Mouse (Mus musculus) midbrain, embryonic 13.5 days (tissue): ENCODE results near the gene Hspa1b. TPM values are rescaled to one million over a fixed set of nuclear protein-coding genes. Genes with fewer than 3 reads are reported as not detected.
A peak's percentile ranks its signal among the peaks of the same experiment; 100 is the strongest.
"Not testable (repeated sequence)": the region's sequence is repeated elsewhere in the genome, so short reads cannot be mapped to it uniquely, and the experiment has no call there.

Experiments used
- ATAC-seq: fragments of 200-750 bp; cut with Nextera tagmentation; 2 replicates; pipeline ENCODE4 v1.8.0; 2017; ENCODE audit warnings: mild to moderate bottlenecking, moderate TSS enrichment, moderate library complexity
- H3K27ac ChIP-seq: fragments of 300-500 bp; sonication (generic); 2 replicates; pipeline ENCODE4 v1.5.1; 2015; ENCODE audit warnings: inconsistent platforms, mild to moderate bottlenecking, moderate library complexity
- H3K27me3 ChIP-seq: fragments of 300-500 bp; sonication (generic); 2 replicates; pipeline ENCODE4 v1.6.1; 2015; ENCODE audit warnings: mild to moderate bottlenecking, inconsistent platforms
- H3K36me3 ChIP-seq: fragments of 300-500 bp; sonication (generic); 2 replicates; pipeline ENCODE4 v1.6.1; 2015; ENCODE audit warnings: mild to moderate bottlenecking, inconsistent platforms
- H3K4me1 ChIP-seq: fragments of 300-500 bp; sonication (generic); replicated peaks from 2 replicates; pipeline ENCODE4 v1.6.1; 2015; ENCODE audit warnings: inconsistent platforms
- H3K4me2 ChIP-seq: fragments of 300-500 bp; sonication (generic); replicated peaks from 2 replicates; pipeline ENCODE4 v1.6.1; 2015; ENCODE audit warnings: moderate library complexity, mild to moderate bottlenecking, inconsistent platforms
- H3K4me3 ChIP-seq: fragments of 300-500 bp; sonication (generic); replicated peaks from 2 replicates; pipeline ENCODE4 v1.5.1; 2015; ENCODE audit warnings: mild to moderate bottlenecking, inconsistent platforms
- H3K9ac ChIP-seq: fragments of 300-500 bp; sonication (generic); replicated peaks from 2 replicates; pipeline ENCODE4 v1.6.1; 2015; ENCODE audit warnings: mild to moderate bottlenecking, inconsistent platforms
- H3K9me3 ChIP-seq: fragments of 300-500 bp; sonication (generic); 2 replicates; pipeline ENCODE4 v1.6.1; 2016; ENCODE audit warnings: mild to moderate bottlenecking, inconsistent platforms
- WGBS: fragments of 180-500 bp; shearing (Covaris S2); methylation state at CpG from one replicate; pipeline ENCODE4 v1.1.7; 2015; 5-methylcytosine and 5-hydroxymethylcytosine counted together
- polyA plus RNA-seq: library from polyadenylated mRNA; unstranded; fragments of >200 nt; fragmentation: Nextera tagmentation; extraction: Ambion mirVana; gene quantifications from 2 replicates; pipeline ENCODE4 v1.2.1, GENCODE M21; 2015

Hspa1b gene
- polyA plus RNA-seq, 1 experiment from 2014 or later: 0.11 TPM

DNA sequence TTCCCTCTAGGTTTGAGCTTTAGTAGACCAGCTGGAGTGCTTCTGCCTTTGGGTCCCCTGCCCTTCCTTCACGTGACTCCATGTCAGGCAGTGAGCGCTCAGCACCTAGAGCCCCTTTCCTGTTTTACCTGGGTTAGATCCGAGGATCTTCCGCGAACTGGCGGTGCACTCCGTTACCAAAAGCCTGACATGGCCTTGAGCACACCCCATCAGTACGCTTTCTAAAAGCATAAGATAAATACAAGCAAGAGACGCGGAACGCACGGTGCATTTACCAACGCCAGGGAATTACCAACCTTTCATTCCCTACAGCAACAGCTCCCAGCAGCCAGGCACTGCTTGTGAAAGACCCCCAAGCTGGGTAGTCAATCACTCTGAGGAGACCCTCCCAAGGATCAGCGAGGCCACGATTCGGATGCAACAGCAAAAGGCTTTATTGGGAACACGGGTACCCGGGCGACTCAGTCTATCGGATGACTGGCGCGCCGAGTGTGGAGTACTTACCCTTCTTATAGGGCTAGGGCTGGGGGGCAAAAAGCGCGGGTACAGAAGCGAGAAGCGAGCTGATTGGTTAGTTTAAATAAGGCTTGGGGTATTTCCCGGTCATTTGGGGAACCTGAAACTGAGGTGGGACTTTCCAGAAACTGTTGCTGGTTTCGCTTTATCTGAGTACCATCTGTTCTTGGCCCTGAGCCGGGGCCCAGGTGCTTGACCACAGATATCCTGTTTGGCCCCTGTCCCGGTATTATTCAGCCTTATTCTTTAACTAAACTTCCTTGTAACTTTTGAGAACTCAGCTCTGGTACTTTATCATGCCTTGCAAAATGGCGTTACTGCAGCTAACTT is 41.1 kb upstream of the Hspa1b start:
- H3K4me1 ChIP-seq: peaks cover 46% of the 10 kb centered on the region
- not testable (repeated sequence) for H3K9me3 ChIP-seq, ATAC-seq, H3K27me3 ChIP-seq
- H3K4me3 ChIP-seq: peak overlapping the region; percentile 94
- H3K27ac ChIP-seq: peak overlapping the region; percentile 96; the same call in 1 of the 2 replicates
- 26% methylated on average over 30 of the region's 32 CpGs for WGBS
- peak overlapping the region; percentile 97 for H3K9ac ChIP-seq
- peak overlapping the region; percentile 100 for H3K4me2 ChIP-seq
- H3K36me3 ChIP-seq: peaks cover 14% of the 10 kb centered on the region

DNA sequence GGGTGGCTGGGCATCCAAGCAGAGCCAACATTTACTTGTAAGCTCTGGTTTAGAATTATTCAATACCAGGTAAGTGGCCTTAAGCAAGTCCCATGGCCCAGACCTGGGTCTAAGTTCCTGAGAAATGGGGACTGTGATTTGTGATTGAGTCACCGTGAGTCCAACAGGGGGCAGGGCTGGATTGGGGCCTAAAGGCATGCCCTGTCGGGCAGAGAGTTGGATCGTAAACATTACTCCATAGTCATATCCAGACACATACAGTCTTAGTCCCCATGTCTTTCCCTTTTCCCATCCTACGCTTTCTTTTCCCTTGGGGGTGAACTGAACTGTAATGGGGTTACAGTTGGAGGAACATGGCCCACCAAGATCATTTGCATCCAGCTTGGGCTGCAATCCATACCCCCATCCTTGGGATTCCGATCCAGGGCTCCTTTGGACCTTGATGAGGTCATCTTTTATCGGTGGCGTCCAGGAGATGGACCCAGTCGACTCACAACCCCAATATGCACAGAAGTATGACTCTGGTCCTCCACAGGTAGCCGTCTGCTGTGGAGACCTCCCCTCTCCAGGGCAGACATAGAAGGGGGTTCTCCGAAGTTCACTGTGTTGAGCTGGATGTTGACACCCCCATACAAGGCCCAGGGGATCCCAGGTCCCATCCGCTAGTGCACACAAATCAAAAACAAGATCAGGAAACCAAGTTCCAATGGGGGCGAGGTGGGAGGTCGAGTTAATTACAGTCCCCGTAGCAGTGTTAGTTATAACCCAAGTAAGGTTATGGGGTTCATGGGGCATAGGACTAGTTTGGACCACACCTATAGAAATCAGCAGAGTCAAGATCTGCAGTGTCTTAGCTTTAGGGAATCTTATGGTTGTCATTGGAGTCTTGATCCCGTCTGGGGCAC is 39.7 kb upstream of the Hspa1b start:
- Histone ChIP-seq H3K4me1 (peaks cover 46% of the 10 kb centered on the region), H3K9me3 (no peaks in the 10 kb centered on the region), H3K9ac (no peak overlapping the region), H3K27ac (no peak overlapping the region), H3K4me2 (peak overlapping the region; percentile 51), H3K36me3 (0 out of 2 replicates have a peak, but pooled peaks cover 2% of the 10 kb centered on the region), H3K27me3 (no peaks in the 10 kb centered on the region), H3K4me3 (no peak overlapping the region)
- ATAC-seq: no peak
- WGBS: 94% methylated on average over 15 of the region's 15 CpGs

DNA sequence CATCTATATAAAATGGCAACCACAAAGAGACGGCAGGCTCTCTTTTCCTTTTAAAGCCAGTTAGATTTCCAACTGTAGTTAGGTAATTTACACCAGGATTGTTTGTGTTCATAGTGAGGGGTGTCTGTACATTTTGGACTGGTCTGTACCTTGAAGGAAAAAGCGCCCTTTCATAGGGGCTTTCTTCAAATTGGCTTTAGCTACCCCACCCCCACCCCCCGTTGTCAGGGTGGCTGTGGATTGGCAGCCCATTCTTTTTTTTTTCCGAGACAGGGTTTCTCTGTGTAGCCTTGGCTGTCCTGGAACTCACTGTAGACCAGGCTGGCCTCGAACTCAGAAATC is 38.1 kb upstream of the Hspa1b start:
- peaks cover 31% of the 10 kb centered on the region for H3K4me1 ChIP-seq
- ATAC-seq: no peak
- 89% methylated on average over 5 of the region's 5 CpGs for WGBS
- H3K4me2 ChIP-seq: no peak overlapping the region
- no peaks in the 10 kb centered on the region for H3K27me3 ChIP-seq
- H3K36me3 ChIP-seq: 0 out of 2 replicates have a peak, but pooled peaks cover 2% of the 10 kb centered on the region
- no peaks in the 10 kb centered on the region for H3K9me3 ChIP-seq
- H3K9ac ChIP-seq: no peak overlapping the region
- H3K27ac ChIP-seq: no peak overlapping the region
- H3K4me3 ChIP-seq: no peak overlapping the region

DNA sequence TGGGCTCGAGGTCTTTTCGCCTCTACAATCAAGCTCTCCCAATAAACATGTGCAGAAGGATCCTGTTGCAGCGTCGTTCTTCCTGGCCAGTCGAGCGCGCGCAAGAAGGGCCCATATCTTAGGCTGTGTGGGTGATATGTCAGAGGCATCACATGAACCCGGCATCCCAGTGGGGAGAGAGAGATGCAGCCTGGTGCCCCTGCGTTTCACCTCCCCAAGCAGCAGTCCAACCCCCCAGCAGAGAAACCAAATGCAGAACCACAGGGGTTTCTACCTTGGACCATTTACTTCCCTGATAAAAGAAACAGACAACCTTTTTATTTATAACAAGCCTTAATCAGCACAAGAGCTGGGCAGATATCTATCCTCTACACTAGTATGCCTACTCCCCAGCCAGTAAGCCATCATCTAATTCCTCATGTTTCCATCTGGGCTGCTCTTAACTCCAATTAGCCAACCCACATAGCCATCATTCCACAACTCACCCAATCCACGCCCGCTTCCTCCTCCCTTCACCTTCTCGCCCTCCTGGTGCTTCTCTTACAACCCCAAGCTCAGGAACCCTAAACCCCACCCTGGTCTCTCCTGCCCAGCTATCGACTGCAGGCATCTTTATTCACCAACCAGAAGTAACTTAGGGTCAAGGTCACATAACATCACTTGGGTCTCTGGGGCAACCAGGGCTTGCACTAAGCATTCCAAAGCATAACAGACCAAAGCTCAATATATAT is 37.5 kb upstream of the Hspa1b start:
- 89% methylated on average over 14 of the region's 14 CpGs for WGBS
- Histone ChIP-seq H3K4me1 (peaks cover 26% of the 10 kb centered on the region), H3K27me3 (no peaks in the 10 kb centered on the region), H3K9ac (no peak overlapping the region), H3K4me2 (no peak overlapping the region; the same call in 1 of the 2 replicates), H3K27ac (no peak overlapping the region), H3K36me3 (0 out of 2 replicates have a peak, but pooled peaks cover 2% of the 10 kb centered on the region), H3K9me3 (no peaks in the 10 kb centered on the region), H3K4me3 (no peak overlapping the region)
- ATAC-seq: no peak

DNA sequence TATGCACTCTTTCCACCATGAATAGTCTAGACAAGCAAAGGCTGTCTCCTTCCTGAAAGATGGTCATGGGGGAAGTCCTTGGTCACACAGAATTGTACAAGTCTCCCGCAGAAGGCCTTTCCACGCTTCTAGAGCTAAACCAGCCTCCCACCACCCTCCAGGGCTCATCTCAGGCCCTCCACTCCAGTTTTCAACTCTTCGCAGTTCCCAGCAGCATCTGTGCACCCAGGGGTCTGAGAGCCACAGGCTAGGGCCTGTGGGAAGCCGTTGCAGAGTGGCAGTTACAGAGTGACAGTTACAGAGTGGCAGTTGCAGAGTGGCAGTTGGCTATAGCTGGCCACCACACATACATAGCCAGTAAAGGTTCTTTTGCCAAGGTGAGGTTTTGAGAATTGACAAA is 36.9 kb upstream of the Hspa1b start:
- H3K36me3 ChIP-seq, H3K4me3 ChIP-seq, ATAC-seq, H3K4me2 ChIP-seq, H3K27me3 ChIP-seq, H3K9me3 ChIP-seq, H3K27ac ChIP-seq, H3K9ac ChIP-seq: not testable (repeated sequence)
- 96% methylated on average over 4 of the region's 4 CpGs for WGBS
- H3K4me1 ChIP-seq: peaks cover 23% of the 10 kb centered on the region

DNA sequence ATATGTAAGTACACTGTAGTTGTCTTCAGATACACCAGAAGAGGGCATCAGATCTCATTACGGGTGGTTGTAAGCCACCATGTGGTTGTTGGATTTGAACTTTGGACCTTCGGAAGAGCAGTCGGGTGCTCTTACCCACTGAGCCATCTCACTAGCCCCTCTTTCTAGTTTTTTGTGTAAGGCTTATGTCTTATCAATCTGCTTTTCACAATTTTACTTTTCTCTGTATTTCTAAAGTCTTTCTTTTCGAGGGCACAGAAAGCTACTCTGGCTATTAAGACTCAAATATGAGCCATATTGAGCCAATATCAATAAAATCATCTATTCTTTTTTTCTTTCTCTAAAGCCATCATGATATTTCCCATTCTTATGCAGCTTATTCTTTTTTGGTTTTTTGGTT is 36.2 kb upstream of the Hspa1b start:
- not testable (repeated sequence) for H3K4me2 ChIP-seq, ATAC-seq, H3K27ac ChIP-seq, H3K9me3 ChIP-seq, H3K9ac ChIP-seq, H3K27me3 ChIP-seq, H3K4me3 ChIP-seq
- H3K36me3 ChIP-seq: peaks cover 14% of the 10 kb centered on the region; the same call in 1 of the 2 replicates
- peaks cover 23% of the 10 kb centered on the region for H3K4me1 ChIP-seq
- 95% methylated on average over 4 of the region's 4 CpGs for WGBS

DNA sequence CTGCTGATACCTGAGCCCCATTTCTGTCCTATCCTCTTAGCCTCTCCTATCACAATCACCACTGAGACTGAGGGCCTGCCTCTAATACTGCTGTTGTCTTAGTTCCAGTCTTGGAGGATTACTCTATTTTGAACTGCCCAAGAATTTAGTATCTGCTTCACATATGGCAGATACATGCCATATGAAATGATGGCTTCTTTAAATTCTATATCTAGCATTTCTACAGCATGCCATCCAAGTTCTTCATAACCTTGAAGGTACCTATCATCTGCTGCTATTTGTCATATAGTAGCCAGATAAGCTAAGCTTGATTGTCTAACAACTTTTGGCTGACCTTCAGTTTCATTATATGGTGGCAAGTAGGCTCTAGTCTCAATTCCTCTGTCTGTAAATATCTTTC is 35.7 kb upstream of the Hspa1b start:
- H3K27me3 ChIP-seq: no peaks in the 10 kb centered on the region
- peaks cover 19% of the 10 kb centered on the region for H3K4me1 ChIP-seq
- no peak overlapping the region for H3K4me3 ChIP-seq
- H3K9ac ChIP-seq: no peak overlapping the region
- ATAC-seq: no peak
- H3K27ac ChIP-seq: no peak overlapping the region
- peaks cover 14% of the 10 kb centered on the region; the same call in 1 of the 2 replicates for H3K36me3 ChIP-seq
- H3K4me2 ChIP-seq: no peak overlapping the region
- no peaks in the 10 kb centered on the region for H3K9me3 ChIP-seq

DNA sequence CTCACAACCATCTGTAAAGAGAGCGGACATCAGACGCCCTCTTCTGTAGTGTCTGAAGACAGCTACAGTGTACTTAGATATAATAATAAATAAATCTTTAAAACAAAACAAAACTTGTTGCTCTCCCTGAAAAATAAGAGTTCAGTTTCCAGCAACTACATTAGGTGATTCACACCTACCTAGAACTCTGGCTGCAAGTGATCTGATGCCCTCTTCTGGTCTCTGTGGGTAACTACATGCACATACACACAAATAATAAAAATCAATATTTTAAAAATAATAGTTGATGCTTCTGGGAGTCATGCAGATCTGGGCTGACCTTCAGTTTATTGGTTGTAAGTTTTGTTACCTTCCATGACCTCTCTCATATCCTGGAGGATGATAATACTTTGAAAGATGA is 25.2 kb upstream of the Hspa1b start:
- Histone ChIP-seq H3K27me3 (no peaks in the 10 kb centered on the region), H3K4me3 (no peak overlapping the region), H3K27ac (no peak overlapping the region), H3K9ac (no peak overlapping the region), H3K4me2 (no peak overlapping the region), H3K36me3 (peaks cover 25% of the 10 kb centered on the region), H3K4me1 (peaks cover 27% of the 10 kb centered on the region), H3K9me3 (no peaks in the 10 kb centered on the region)
- 69% methylated on average over 2 of the region's 2 CpGs for WGBS
- ATAC-seq: no peak

DNA sequence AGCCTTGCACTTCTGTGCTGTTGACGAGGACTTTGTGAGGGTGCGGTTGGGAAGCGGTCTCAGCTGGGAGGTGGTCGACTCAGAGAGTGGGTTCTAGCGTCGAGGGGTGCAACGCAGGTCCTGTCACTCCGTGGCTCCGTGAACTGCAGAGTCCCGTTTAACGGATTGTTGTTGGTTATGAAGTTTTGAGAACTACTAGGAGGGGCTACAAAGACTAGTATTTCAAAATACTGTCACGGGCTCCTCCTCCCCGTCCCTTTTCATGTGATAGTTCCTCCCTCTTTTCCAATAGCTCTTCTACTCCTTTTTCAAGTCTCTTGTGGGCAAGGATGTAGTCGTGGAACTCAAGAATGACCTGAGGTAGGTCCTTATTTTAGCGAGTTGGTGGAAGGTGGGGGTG is 23.3 kb upstream of the Hspa1b start:
- H3K9ac ChIP-seq: peak overlapping the region; percentile 88
- peak overlapping the region; percentile 85 for H3K4me3 ChIP-seq
- H3K36me3 ChIP-seq: peaks cover 21% of the 10 kb centered on the region
- no peaks in the 10 kb centered on the region for H3K9me3 ChIP-seq
- H3K27me3 ChIP-seq: no peaks in the 10 kb centered on the region
- peak overlapping the region; percentile 82 for H3K4me2 ChIP-seq
- ATAC-seq: no peak; the same call in 1 of the 2 replicates
- peak overlapping the region; percentile 96 for H3K27ac ChIP-seq
- under 1% methylated on average over 15 of the region's 15 CpGs for WGBS
- peaks cover 27% of the 10 kb centered on the region for H3K4me1 ChIP-seq

DNA sequence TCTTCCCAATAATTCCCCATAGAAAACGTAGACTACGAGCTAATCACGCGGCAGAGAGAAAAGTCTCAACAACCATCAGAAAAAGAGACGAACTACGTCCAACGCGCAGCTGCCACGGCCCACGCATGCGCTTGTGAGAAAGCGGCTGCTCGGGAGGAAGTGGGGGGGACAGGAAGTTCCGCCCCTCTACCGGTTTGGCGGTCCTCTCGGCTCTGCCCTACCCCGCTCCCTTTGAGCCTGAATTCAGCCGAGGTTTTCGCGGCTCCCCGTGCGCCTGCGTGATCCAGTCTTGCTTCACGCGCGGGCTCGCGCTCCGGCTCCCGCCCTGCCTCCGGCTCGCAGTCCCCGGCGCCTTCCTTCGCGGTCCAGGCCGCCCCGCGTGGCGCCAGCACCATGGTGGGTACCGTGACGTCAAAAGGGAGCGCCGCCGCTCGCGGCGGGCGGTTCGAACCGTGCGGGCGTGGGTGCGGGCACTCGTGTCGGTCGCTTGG is 22.7 kb upstream of the Hspa1b start, which contains the start of gene Lsm2:
TSS of gene Lsm2 (plus strand) at position 173 of the 491 bp plus-strand sequence.
- H3K4me3 ChIP-seq: peak within 1 kb of the TSS; percentile 85
- peak; percentile 98 for ATAC-seq
- peaks cover 19% of the 10 kb centered on the region for H3K36me3 ChIP-seq
- peak within 1 kb of the TSS; percentile 96 for H3K27ac ChIP-seq
- H3K4me1 ChIP-seq: peaks cover 27% of the 10 kb centered on the region
- no peaks in the 10 kb centered on the region for H3K27me3 ChIP-seq
- peak within 1 kb of the TSS; percentile 88 for H3K9ac ChIP-seq
- peak within 1 kb of the TSS; percentile 82 for H3K4me2 ChIP-seq
- under 1% methylated on average over 57 of the region's 58 CpGs for WGBS
- no peaks in the 10 kb centered on the region for H3K9me3 ChIP-seq

DNA sequence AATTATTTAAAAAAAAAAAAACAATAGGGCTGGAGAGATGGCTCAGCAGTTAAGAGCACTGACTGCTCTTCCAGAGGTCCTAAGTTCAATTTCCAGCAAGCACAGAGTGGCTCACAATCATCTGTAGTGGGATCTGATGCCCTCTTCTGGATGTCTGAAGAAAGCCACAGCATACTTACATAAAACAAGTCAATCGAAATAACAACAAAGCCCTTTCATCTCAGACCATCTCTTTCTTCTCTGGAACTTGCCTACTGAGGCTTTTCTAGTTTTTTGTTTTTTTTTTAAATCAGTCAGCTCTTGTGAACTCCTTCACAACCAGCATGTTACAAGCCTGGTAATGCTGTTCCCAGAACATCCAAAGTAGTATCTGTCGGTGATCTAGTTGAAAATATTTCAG is 21.6 kb upstream of the Hspa1b start:
- Histone ChIP-seq H3K9ac (peak overlapping the region; percentile 88), H3K4me3 (peak overlapping the region; percentile 85), H3K9me3 (no peaks in the 10 kb centered on the region), H3K27me3 (no peaks in the 10 kb centered on the region), H3K4me1 (peaks cover 27% of the 10 kb centered on the region), H3K27ac (peak overlapping the region; percentile 67), H3K4me2 (peak overlapping the region; percentile 82), H3K36me3 (peaks cover 9% of the 10 kb centered on the region)
- no peak for ATAC-seq
- WGBS: 23% methylated on average over 2 of the region's 2 CpGs
